Mouse (Mus musculus) spleen, adult 2 months (tissue): ENCODE data around the gene Maz. TPM values are rescaled to one million over a fixed set of nuclear protein-coding genes. Genes with fewer than 3 reads are reported as not detected.

Experiments
- DNase-seq, 2 experiments: peaks; one replicate each; pipeline versions ENCODE4 v3.0.0 to v3.0.0-alpha.2; 2012 to 2021; ENCODE audit warnings: low spot score in 2 of 2, low read depth in 1 of 2
- H3K27ac ChIP-seq: fragments of 200-500 bp; 2 replicates; pipeline ENCODE4 v1.5.1; 2012; ENCODE audit warnings: low read length, inconsistent platforms; ENCODE audit not compliant: insufficient read depth
- H3K27me3 ChIP-seq: fragments of 200-500 bp; 2 replicates; pipeline ENCODE4 v1.6.1; 2012; ENCODE audit warnings: mild to moderate bottlenecking, moderate library complexity, low read length, inconsistent platforms; ENCODE audit not compliant: control insufficient read depth, insufficient read depth
- H3K36me3 ChIP-seq: fragments of 200-500 bp; 2 replicates; pipeline ENCODE4 v1.6.1; 2012; ENCODE audit warnings: mild to moderate bottlenecking, low read length, inconsistent platforms; ENCODE audit not compliant: control insufficient read depth, insufficient read depth
- H3K4me1 ChIP-seq: fragments of 200-500 bp; 2 replicates; pipeline ENCODE4 v1.6.1; 2011; ENCODE audit warnings: inconsistent platforms; ENCODE audit not compliant: control insufficient read depth, insufficient read depth, insufficient read length
- H3K4me3 ChIP-seq: fragments of 200-500 bp; 2 replicates; pipeline ENCODE4 v1.5.1; 2011; ENCODE audit warnings: mild to moderate bottlenecking, inconsistent platforms; ENCODE audit not compliant: insufficient read depth, insufficient read length; ENCODE audit errors: extremely low read depth
- CTCF ChIP-seq: fragments of 200-500 bp; IDR thresholded peaks from 2 replicates; pipeline ENCODE4 v1.5.1; 2011; ENCODE audit warnings: mild to moderate bottlenecking, inconsistent platforms; ENCODE audit not compliant: insufficient read depth, insufficient read length, insufficient replicate concordance; ENCODE audit errors: extremely low read depth
- POLR2A ChIP-seq: fragments of 200-500 bp; IDR thresholded peaks from 2 replicates; pipeline ENCODE4 v1.6.1; 2011; ENCODE audit warnings: low read depth, low read length, inconsistent platforms
- WGBS: fragments of 180-500 bp; shearing (Covaris S2); methylation state at CpG from one replicate; pipeline ENCODE4 v1.1.7; 2018; 5-methylcytosine and 5-hydroxymethylcytosine counted together
- polyA plus RNA-seq: library from polyadenylated mRNA; depleted of rRNA; stranded (reverse); fragments of >200 nt; gene quantifications from 2 replicates; pipeline ENCODE4 v1.2.3, GENCODE M21; 2012

Maz gene
- polyA plus RNA-seq, 1 experiment: 215 TPM

GRCm38 (mm10) chr7:126988816-126989215 is 38.0 kb downstream of the Maz start:
- 81% methylated on average over 8 of the region's 8 CpGs for WGBS
- peaks cover 26% of the 10 kb centered on the region for H3K36me3 ChIP-seq

GRCm38 (mm10) chr7:126986319-126986718 is 40.5 kb downstream of the Maz start:
- Histone ChIP-seq H3K27me3 (no peaks in the 10 kb centered on the region), H3K4me3 (no peak overlapping the region), H3K36me3 (peaks cover 24% of the 10 kb centered on the region), H3K4me1 (no peaks in the 10 kb centered on the region), H3K27ac (no peak overlapping the region)
- peak; percentile 55; the same call in 1 of the 2 replicates for TF ChIP-seq CTCF
- no peak for TF ChIP-seq POLR2A
- DNase-seq: no peak
- 61% methylated on average over 9 of the region's 9 CpGs for WGBS

More at GRCm38 (mm10) chr7:126988816-126989215, 38.0 kb downstream of the Maz start:
- DNase-seq: no peak
- TF ChIP-seq POLR2A: no peak
- TF ChIP-seq CTCF: no peak
- Histone ChIP-seq H3K4me1 (no peaks in the 10 kb centered on the region), H3K4me3 (no peak overlapping the region), H3K27me3 (no peaks in the 10 kb centered on the region), H3K27ac (no peak overlapping the region)

- Histone ChIP-seq H3K4me3 (no peak overlapping the region), H3K27me3 (no peaks in the 10 kb centered on the region), H3K27ac (no peak overlapping the region), H3K36me3 (peaks cover 30% of the 10 kb centered on the region), H3K4me1 (no peaks in the 10 kb centered on the region)
- TF ChIP-seq CTCF (no peak), POLR2A (no peak)
- WGBS: 77% methylated on average over 10 of the region's 10 CpGs
- DNase-seq: no peak
Measured at GRCm38 (mm10) chr7:126984667-126985444, 42.0 kb downstream of the Maz start.

- no peak for TF ChIP-seq POLR2A
- no peak for TF ChIP-seq CTCF
- no peaks in the 10 kb centered on the region for H3K27me3 ChIP-seq
- H3K36me3 ChIP-seq: peaks cover 27% of the 10 kb centered on the region
Measured at GRCm38 (mm10) chr7:126983113-126983512, 43.7 kb downstream of the Maz start.

GRCm38 (mm10) chr7:126982054-126982453 is 44.8 kb downstream of the Maz start:
- H3K4me1 ChIP-seq: no peaks in the 10 kb centered on the region; the same call in 1 of the 2 replicates
- H3K4me3 ChIP-seq: no peak overlapping the region
- H3K36me3 ChIP-seq: peaks cover 23% of the 10 kb centered on the region
- H3K27ac ChIP-seq: no peak overlapping the region
- TF ChIP-seq POLR2A (no peak), CTCF (no peak)
- 81% methylated on average over 4 of the region's 4 CpGs for WGBS
- DNase-seq: no peak
- no peaks in the 10 kb centered on the region for H3K27me3 ChIP-seq

More at GRCm38 (mm10) chr7:126983113-126983512, 43.7 kb downstream of the Maz start:
- H3K4me3 ChIP-seq: no peak overlapping the region
- H3K27ac ChIP-seq: no peak overlapping the region
- no peaks in the 10 kb centered on the region; the same call in 1 of the 2 replicates for H3K4me1 ChIP-seq
- DNase-seq: no peak
- WGBS: 91% methylated on average over 7 of the region's 7 CpGs

GRCm38 (mm10) chr7:126981601-126982000 is 45.2 kb downstream of the Maz start:
- peaks cover 20% of the 10 kb centered on the region for H3K36me3 ChIP-seq
- DNase-seq: no peak
- 98% methylated on average over 2 of the region's 2 CpGs for WGBS
- no peaks in the 10 kb centered on the region for H3K27me3 ChIP-seq
- H3K4me1 ChIP-seq: no peaks in the 10 kb centered on the region; the same call in 1 of the 2 replicates
- no peak overlapping the region for H3K27ac ChIP-seq
- no peak overlapping the region for H3K4me3 ChIP-seq
- no peak for TF ChIP-seq POLR2A
- no peak for TF ChIP-seq CTCF

GRCm38 (mm10) chr7:126978841-126979240 is 48.0 kb downstream of the Maz start:
- Histone ChIP-seq H3K4me3 (peak overlapping the region; percentile 29; the same call in 1 of the 2 replicates), H3K36me3 (peaks cover 20% of the 10 kb centered on the region), H3K27ac (peak overlapping the region; percentile 52), H3K27me3 (no peaks in the 10 kb centered on the region), H3K4me1 (no peaks in the 10 kb centered on the region; the same call in 1 of the 2 replicates)
- 63% methylated on average over 6 of the region's 6 CpGs for WGBS
- no peak for DNase-seq
- no peak for TF ChIP-seq CTCF
- no peak; the same call in 1 of the 2 replicates for TF ChIP-seq POLR2A
